Mouse (Mus musculus) heart, adult 2 months (tissue): ENCODE results near the gene Mapk12. TPM values are rescaled to one million over a fixed set of nuclear protein-coding genes. Genes with fewer than 3 reads are reported as not detected.

Experiments used
- DNase-seq, 2 experiments: peaks; one replicate each; pipeline ENCODE4 v3.0.0; 2021
- H3K27ac ChIP-seq: fragments of 200-600 bp; 2 replicates; pipeline ENCODE4 v1.8.1; 2022
- H3K27me3 ChIP-seq: fragments of 200-500 bp; 2 replicates; pipeline ENCODE4 v1.6.1; 2012; ENCODE audit warnings: mild to moderate bottlenecking, low read length, inconsistent platforms, mixed read lengths; ENCODE audit not compliant: control insufficient read depth, insufficient read depth
- H3K36me3 ChIP-seq: fragments of 200-500 bp; 2 replicates; pipeline ENCODE4 v1.6.1; 2012; ENCODE audit warnings: low read length, inconsistent platforms; ENCODE audit not compliant: control insufficient read depth, insufficient read depth
- H3K4me1 ChIP-seq: fragments of 200-500 bp; 2 replicates; pipeline ENCODE4 v1.6.1; 2011; ENCODE audit warnings: low read length; ENCODE audit not compliant: control insufficient read depth, insufficient read depth
- H3K4me3 ChIP-seq: fragments of 200-600 bp; 2 replicates; pipeline ENCODE4 v1.8.1; 2022
- H3K79me2 ChIP-seq: fragments of 200-500 bp; replicated peaks from 2 replicates; pipeline ENCODE4 v1.6.1; 2012; ENCODE audit warnings: mild to moderate bottlenecking, inconsistent platforms, low read length, moderate library complexity, mixed read lengths; ENCODE audit not compliant: control insufficient read depth, insufficient read depth
- H3K9ac ChIP-seq: fragments of 200-500 bp; 2 replicates; pipeline ENCODE4 v1.6.1; 2012; ENCODE audit warnings: low read depth, mild to moderate bottlenecking, control low read depth, inconsistent platforms, low read length, mixed read lengths
- CTCF ChIP-seq: fragments of 200-600 bp; IDR thresholded peaks from 2 replicates; pipeline ENCODE4 v1.8.1; 2022; ENCODE audit warnings: antibody characterized with exemption, mild to moderate bottlenecking, moderate library complexity
- EP300 ChIP-seq: fragments of 200-500 bp; IDR thresholded peaks from 2 replicates; pipeline ENCODE4 v1.6.1; 2011; ENCODE audit warnings: low read depth, low read length, control low read depth; ENCODE audit not compliant: insufficient read depth
- POLR2A ChIP-seq: fragments of 200-500 bp; IDR thresholded peaks from 2 replicates; pipeline ENCODE4 v1.6.1; 2011; ENCODE audit warnings: mild to moderate bottlenecking, low read depth, low read length, control low read depth; ENCODE audit not compliant: insufficient read depth
- WGBS: fragments of 180-500 bp; shearing (Covaris S2); methylation state at CpG from one replicate; pipeline ENCODE4 v1.1.7; 2018; 5-methylcytosine and 5-hydroxymethylcytosine counted together
- intact Hi-C: fragments of 180-260 bp; cut with DNase I; formaldehyde crosslinking; loops from one replicate; pipeline ENCODE4 v1.15.1; 2025
- polyA plus RNA-seq: library from polyadenylated mRNA; depleted of rRNA; stranded (reverse); fragments of >200 nt; gene quantifications from 2 replicates; pipeline ENCODE4 v1.2.3, GENCODE M21; 2012
- total RNA-seq, 2 experiments: library from RNA; stranded (reverse); gene quantifications; 2 replicates each; pipeline ENCODE4 v1.2.3; 2021

The Mapk12 gene
- total and polyA plus RNA-seq, 3 experiments, result 20.7 to 30.5 (median 21.1) TPM

DNA sequence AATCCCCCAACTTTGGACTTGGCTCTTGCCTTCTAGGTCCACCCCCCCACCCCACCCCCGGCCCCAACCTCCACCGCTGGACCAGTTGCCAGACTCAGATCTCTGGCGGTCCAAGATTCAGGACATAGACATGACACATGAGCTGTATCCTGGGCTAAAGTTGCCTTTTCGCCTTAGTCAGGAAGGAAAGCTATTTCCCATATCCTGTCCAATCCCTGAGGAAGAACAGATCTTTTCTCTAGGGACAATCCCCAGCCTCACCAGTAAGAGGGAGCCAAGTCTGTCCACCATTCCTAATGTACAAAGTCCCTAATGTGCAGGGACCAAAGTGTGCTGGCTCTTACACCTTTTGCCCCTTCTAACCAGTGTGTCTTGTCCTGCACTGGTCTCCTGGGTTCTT, 1.4 kb upstream of the Mapk12 start:
- WGBS, result 13% methylated on average over 4 of the region's 4 CpGs
- Histone ChIP-seq H3K27me3 (no peaks in the 10 kb centered on the region), H3K27ac (peak overlapping the region; percentile 50; the same call in 1 of the 2 replicates)

DNA sequence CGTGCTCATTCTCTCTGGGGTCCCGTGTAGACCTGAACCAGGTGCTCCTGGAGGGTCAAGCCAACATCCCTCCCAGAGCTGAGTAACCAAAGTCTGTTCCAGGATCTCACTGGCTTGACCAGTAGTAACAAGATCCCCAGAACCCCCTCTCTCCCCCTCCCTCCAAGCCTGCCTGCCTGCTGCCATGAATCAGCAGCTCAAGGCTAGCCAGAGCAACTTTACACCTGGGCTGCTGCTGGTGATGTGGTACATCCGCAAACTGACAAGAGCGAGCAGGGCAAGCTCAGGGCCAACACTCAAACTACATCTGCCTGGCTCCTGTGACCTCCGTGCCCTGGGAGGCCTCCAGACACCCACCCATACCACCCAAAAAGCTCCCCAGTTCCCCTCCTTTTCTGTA, 940 bp upstream of the Mapk12 start:
- intact Hi-C loops, result loop anchor here (2.0 to 10.0 kb wide), 2 partner anchors 19 to 233 kb away; partner anchors contain the start of genes Odf3b, Sco2, Tubgcp6 and Tymp
- 28% methylated on average over 5 of the region's 5 CpGs for WGBS
- H3K79me2 ChIP-seq, result no peaks in the 10 kb centered on the region
- no peak overlapping the region for H3K9ac ChIP-seq
- no peak for DNase-seq
- no peaks in the 10 kb centered on the region for H3K27me3 ChIP-seq
- no peak overlapping the region for H3K4me3 ChIP-seq
- no peaks in the 10 kb centered on the region for H3K36me3 ChIP-seq
- TF ChIP-seq CTCF (no peak), EP300 (no peak), POLR2A (no peak)
- H3K27ac ChIP-seq, result peak overlapping the region; percentile 91; the same call in 1 of the 2 replicates
- peaks cover 17% of the 10 kb centered on the region for H3K4me1 ChIP-seq

More for the DNA sequence above, 1.4 kb upstream of the Mapk12 start:
- intact Hi-C loops, result loop anchor here (2.0 to 10.0 kb wide), 2 partner anchors 19 to 233 kb away; partner anchors contain the start of genes Odf3b, Sco2, Tubgcp6 and Tymp
- Histone ChIP-seq H3K9ac (no peak overlapping the region), H3K4me3 (no peak overlapping the region), H3K79me2 (no peaks in the 10 kb centered on the region), H3K36me3 (no peaks in the 10 kb centered on the region), H3K4me1 (peaks cover 19% of the 10 kb centered on the region)
- DNase-seq, result no peak
- TF ChIP-seq CTCF, result no peak
- no peak for TF ChIP-seq EP300
- TF ChIP-seq POLR2A, result peak; percentile 37; the same call in 1 of the 2 replicates

DNA sequence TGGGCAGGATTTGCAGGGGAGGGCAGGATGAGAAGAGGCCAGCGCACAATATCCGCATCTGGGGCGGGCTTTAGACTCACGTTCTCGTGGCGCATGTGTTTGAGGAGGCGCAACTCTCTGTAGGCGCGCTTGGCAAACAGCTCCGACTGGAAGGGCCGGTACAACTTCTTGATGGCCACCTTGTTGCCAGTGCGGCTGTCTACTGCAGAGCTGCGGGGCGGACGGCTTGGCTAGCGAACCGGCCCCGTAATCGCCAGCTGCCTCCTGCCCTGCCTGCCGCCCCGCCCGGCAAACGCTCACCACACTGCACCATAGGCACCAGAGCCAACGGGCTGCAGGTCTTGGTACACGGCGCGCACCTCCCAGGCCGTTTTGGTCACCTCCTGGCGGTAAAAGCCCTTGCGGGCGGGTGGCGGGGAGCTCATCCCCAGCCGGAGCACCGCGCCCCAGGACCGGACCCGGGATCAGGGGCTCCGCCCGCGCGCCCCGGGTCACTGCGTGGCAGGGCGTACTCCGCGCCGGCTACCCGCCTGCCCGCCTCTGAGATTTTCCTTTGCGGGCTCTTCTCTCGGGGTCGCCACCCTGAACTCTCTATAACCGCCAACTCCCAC, 350 bp downstream of the Mapk12 start:
- TF ChIP-seq POLR2A, result peak; percentile 81
- TF ChIP-seq CTCF, result no peak
- Histone ChIP-seq H3K4me1 (peaks cover 17% of the 10 kb centered on the region), H3K79me2 (no peaks in the 10 kb centered on the region), H3K36me3 (no peaks in the 10 kb centered on the region), H3K27me3 (no peaks in the 10 kb centered on the region), H3K4me3 (peak overlapping the region; percentile 80), H3K9ac (peak overlapping the region; percentile 95), H3K27ac (peak overlapping the region; percentile 91)
- intact Hi-C loops, result loop anchor here (2.0 to 10.0 kb wide), 2 partner anchors 17 to 235 kb away; partner anchors contain the start of genes Odf3b, Sco2, Tubgcp6 and Tymp
- DNase-seq, result peak; percentile 75 to 84
- under 1% methylated on average over 45 of the region's 53 CpGs for WGBS

DNA sequence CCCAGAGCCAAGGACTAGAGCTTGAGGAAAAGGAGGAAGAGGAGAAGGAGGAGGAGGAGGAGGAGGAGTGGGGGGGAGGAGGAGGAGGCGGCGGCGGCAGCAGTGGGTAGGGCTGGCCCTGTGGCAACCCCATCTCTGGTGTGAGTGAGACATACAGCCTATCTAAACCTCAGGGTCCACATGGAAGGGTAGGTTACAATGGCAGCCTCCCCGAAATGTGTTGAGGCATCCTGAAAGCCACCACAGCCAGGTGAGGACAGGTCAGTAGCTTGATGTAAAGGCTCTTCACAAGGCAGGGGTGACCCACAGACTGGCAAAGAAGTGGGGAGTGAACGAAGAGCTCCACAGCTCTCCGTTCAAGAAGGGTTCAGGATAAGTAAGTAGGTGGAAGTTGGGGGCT, 2.0 kb downstream of the Mapk12 start:
- Histone ChIP-seq H3K79me2 (no peaks in the 10 kb centered on the region), H3K4me3 (no peak overlapping the region), H3K36me3 (no peaks in the 10 kb centered on the region), H3K27ac (no peak overlapping the region), H3K27me3 (no peaks in the 10 kb centered on the region), H3K9ac (no peak overlapping the region), H3K4me1 (peaks cover 17% of the 10 kb centered on the region)
- no peak for DNase-seq
- intact Hi-C loops, result no loop called here
- WGBS, result 92% methylated on average over 6 of the region's 6 CpGs
- TF ChIP-seq POLR2A, result no peak
- no peak for TF ChIP-seq EP300
- TF ChIP-seq CTCF, result no peak

DNA sequence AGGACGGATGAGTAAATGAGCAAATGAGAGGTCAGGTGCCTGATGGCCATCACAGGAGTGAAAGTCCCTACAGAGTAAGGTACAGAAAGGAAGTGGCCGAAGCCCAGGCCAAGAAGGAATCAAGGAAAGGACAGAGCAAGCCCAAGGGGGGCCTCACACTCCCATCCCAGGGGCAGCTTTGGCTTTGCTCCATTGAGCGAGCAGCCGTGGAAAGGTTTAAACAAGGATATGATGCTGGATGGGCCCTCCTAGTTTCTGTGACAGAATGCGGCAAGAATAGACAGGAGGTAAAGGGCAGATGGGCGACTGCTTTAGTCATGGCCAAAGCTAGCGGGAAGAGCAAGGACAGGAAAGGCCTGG, 2.5 kb downstream of the Mapk12 start:
- H3K9ac ChIP-seq, result no peak overlapping the region
- intact Hi-C loops, result no loop called here
- no peak for TF ChIP-seq POLR2A
- TF ChIP-seq EP300, result no peak
- no peak for TF ChIP-seq CTCF
- no peaks in the 10 kb centered on the region for H3K27me3 ChIP-seq
- DNase-seq, result no peak
- 72% methylated on average over 7 of the region's 7 CpGs for WGBS
- no peaks in the 10 kb centered on the region for H3K36me3 ChIP-seq
- H3K79me2 ChIP-seq, result no peaks in the 10 kb centered on the region
- H3K4me1 ChIP-seq, result peaks cover 16% of the 10 kb centered on the region
- H3K27ac ChIP-seq, result no peak overlapping the region
- H3K4me3 ChIP-seq, result no peak overlapping the region

DNA sequence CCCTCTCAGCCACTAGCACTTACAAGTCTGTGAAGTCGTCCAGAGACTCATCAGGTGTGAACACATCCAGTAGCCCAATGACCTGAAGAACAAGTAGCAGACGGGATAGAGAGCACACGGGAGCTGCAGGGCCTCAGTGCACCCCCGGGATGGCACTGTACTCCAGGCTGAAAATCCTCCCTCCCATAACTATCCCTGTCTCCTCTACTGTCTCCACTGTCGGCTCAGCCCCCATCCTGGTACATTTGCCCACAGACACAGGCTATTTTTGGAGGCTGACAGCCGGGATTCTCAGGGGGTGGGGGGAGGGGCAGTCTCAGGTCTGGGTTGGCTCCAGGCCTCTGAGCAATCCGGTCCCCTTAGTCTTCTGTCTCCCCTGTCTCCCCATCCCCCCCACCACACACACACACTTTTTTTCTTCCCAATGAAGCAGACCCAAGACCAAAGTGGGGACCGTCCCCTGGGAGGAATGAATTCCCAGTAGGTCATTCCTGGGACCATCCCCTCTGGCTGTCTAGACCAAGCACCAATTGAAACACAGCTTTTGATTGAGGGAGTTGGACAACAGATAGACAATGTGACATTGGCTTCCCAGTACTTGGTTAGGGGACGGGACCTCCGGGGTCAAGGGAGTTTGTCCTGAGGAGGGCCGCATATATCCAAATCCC, 3.0 kb downstream of the Mapk12 start:
- Histone ChIP-seq H3K27ac (no peak overlapping the region; the same call in 1 of the 2 replicates), H3K36me3 (no peaks in the 10 kb centered on the region), H3K4me3 (no peak overlapping the region), H3K79me2 (no peaks in the 10 kb centered on the region), H3K4me1 (peaks cover 16% of the 10 kb centered on the region), H3K27me3 (no peaks in the 10 kb centered on the region), H3K9ac (0 out of 2 replicates have a peak overlapping the region, but pooled peaks have one; percentile 7)
- 56% methylated on average over 11 of the region's 11 CpGs for WGBS
- intact Hi-C loops, result no loop called here
- no peak for TF ChIP-seq POLR2A
- TF ChIP-seq CTCF, result no peak
- TF ChIP-seq EP300, result no peak
- no peak for DNase-seq
